Mouse (Mus musculus) lung, postnatal 0 days (tissue): ENCODE results near the gene Fbp1. TPM values are rescaled to one million over a fixed set of nuclear protein-coding genes. Genes with fewer than 3 reads are reported as not detected.
A peak's percentile ranks its signal among the peaks of the same experiment; 100 is the strongest.

ENCODE experiments used
- ATAC-seq: fragments of 200-750 bp; cut with Nextera tagmentation; 2 replicates; pipeline ENCODE4 v1.8.0; 2017; ENCODE audit warnings: moderate library complexity
- DNase-seq: peaks from one replicate; pipeline ENCODE4 v3.0.0-alpha.2; 2016; ENCODE audit warnings: low spot score
- H3K27ac ChIP-seq: fragments of 300-500 bp; sonication (generic); 2 replicates; pipeline ENCODE4 v1.5.1; 2014; ENCODE audit warnings: antibody characterized with exemption, mild to moderate bottlenecking, low read length, mixed read lengths
- H3K27me3 ChIP-seq: fragments of 300-500 bp; sonication (generic); replicated peaks from 2 replicates; pipeline ENCODE4 v1.6.1; 2014; ENCODE audit warnings: low read length, mixed read lengths; ENCODE audit not compliant: insufficient read depth
- H3K36me3 ChIP-seq: fragments of 300-500 bp; sonication (generic); 2 replicates; pipeline ENCODE4 v1.6.1; 2014; ENCODE audit warnings: low read length, mixed read lengths; ENCODE audit not compliant: insufficient read depth
- H3K4me1 ChIP-seq: fragments of 300-500 bp; sonication (generic); 2 replicates; pipeline ENCODE4 v1.6.1; 2014; ENCODE audit warnings: antibody characterized with exemption, low read depth, low read length, mixed read lengths; ENCODE audit not compliant: insufficient read depth
- H3K4me2 ChIP-seq: fragments of 300-500 bp; sonication (generic); replicated peaks from 2 replicates; pipeline ENCODE4 v1.6.1; 2014; ENCODE audit warnings: low read depth, mild to moderate bottlenecking, low read length, moderate library complexity, mixed read lengths
- H3K4me3 ChIP-seq: fragments of 300-500 bp; sonication (generic); 2 replicates; pipeline ENCODE4 v1.5.1; 2014; ENCODE audit warnings: low read depth, low read length
- H3K9ac ChIP-seq: fragments of 300-500 bp; sonication (generic); replicated peaks from 2 replicates; pipeline ENCODE4 v1.6.1; 2014; ENCODE audit warnings: low read depth, mild to moderate bottlenecking
- H3K9me3 ChIP-seq: fragments of 300-500 bp; sonication (generic); 2 replicates; pipeline ENCODE4 v1.6.1; 2016; ENCODE audit warnings: low read length, mixed read lengths
- CTCF ChIP-seq: IDR thresholded peaks from 2 replicates; pipeline ENCODE4 v1.5.1; 2016; ENCODE audit warnings: antibody characterized with exemption, mild to moderate bottlenecking
- EP300 ChIP-seq: IDR thresholded peaks from 2 replicates; pipeline ENCODE4 v1.6.1; 2016; ENCODE audit warnings: antibody characterized with exemption, mild to moderate bottlenecking, control low read depth
- WGBS: fragments of 180-500 bp; shearing (Covaris S2); extraction: QIAGEN DNeasy Blood & Tissue Kit; methylation state at CpG from one replicate; pipeline ENCODE4 v1.1.7; 2014; 5-methylcytosine and 5-hydroxymethylcytosine counted together
- polyA plus RNA-seq: library from polyadenylated mRNA; unstranded; fragments of >200 nt; fragmentation: Nextera tagmentation; extraction: Ambion mirVana; gene quantifications from 2 replicates; pipeline ENCODE4 v1.2.1, GENCODE M21; 2015

The Fbp1 gene
- polyA plus RNA-seq, 1 experiment from 2014 or later = 2.4 TPM

GRCm38 (mm10) chr13:62893044-62893842, 5.2 kb upstream of the Fbp1 start:
- H3K4me1 ChIP-seq = no peaks in the 10 kb centered on the region
- H3K36me3 ChIP-seq = no peaks in the 10 kb centered on the region
- no peak overlapping the region for H3K27ac ChIP-seq
- H3K4me3 ChIP-seq = no peak overlapping the region
- H3K9me3 ChIP-seq = no peaks in the 10 kb centered on the region
- no peak overlapping the region for H3K9ac ChIP-seq
- DNase-seq = peak; percentile 9
- H3K4me2 ChIP-seq = no peak overlapping the region
- ATAC-seq = no peak
- no peak for TF ChIP-seq EP300
- TF ChIP-seq CTCF = no peak
- no peaks in the 10 kb centered on the region for H3K27me3 ChIP-seq
- WGBS = 62% methylated on average over 9 of the region's 9 CpGs

- DNase-seq (no peak), ATAC-seq (no peak)
- no peaks in the 10 kb centered on the region for H3K9me3 ChIP-seq
- no peak overlapping the region for H3K9ac ChIP-seq
- H3K4me1 ChIP-seq = no peaks in the 10 kb centered on the region
- H3K4me2 ChIP-seq = no peak overlapping the region
- no peak overlapping the region for H3K4me3 ChIP-seq
- H3K27me3 ChIP-seq = no peaks in the 10 kb centered on the region
- 63% methylated on average over 2 of the region's 2 CpGs for WGBS
- no peaks in the 10 kb centered on the region for H3K36me3 ChIP-seq
- no peak for TF ChIP-seq CTCF
- no peak for TF ChIP-seq EP300
- no peak overlapping the region for H3K27ac ChIP-seq
Measured at GRCm38 (mm10) chr13:62889311-62889710, 1.2 kb upstream of the Fbp1 start.

- Histone ChIP-seq H3K4me1 (no peaks in the 10 kb centered on the region), H3K9me3 (no peaks in the 10 kb centered on the region), H3K9ac (no peak overlapping the region), H3K4me3 (no peak overlapping the region), H3K27ac (no peak overlapping the region), H3K36me3 (no peaks in the 10 kb centered on the region), H3K4me2 (no peak overlapping the region), H3K27me3 (no peaks in the 10 kb centered on the region)
- no peak for TF ChIP-seq EP300
- no peak for TF ChIP-seq CTCF
- DNase-seq = no peak
- 75% methylated on average over 3 of the region's 3 CpGs for WGBS
- ATAC-seq = no peak
Measured at GRCm38 (mm10) chr13:62884536-62884935, 3.5 kb downstream of the Fbp1 start.

- H3K27ac ChIP-seq = no peak overlapping the region
- H3K27me3 ChIP-seq = no peaks in the 10 kb centered on the region
- DNase-seq (no peak), ATAC-seq (no peak)
- H3K4me1 ChIP-seq = no peaks in the 10 kb centered on the region
- H3K36me3 ChIP-seq = no peaks in the 10 kb centered on the region
- H3K9ac ChIP-seq = no peak overlapping the region
- WGBS = 88% methylated on average over 9 of the region's 9 CpGs
- H3K4me3 ChIP-seq = no peak overlapping the region
- H3K9me3 ChIP-seq = no peaks in the 10 kb centered on the region
- TF ChIP-seq CTCF (no peak), EP300 (no peak)
- H3K4me2 ChIP-seq = no peak overlapping the region
Measured at GRCm38 (mm10) chr13:62883925-62884324, 4.2 kb downstream of the Fbp1 start.

GRCm38 (mm10) chr13:62883436-62883835, 4.6 kb downstream of the Fbp1 start:
- Histone ChIP-seq H3K9me3 (no peaks in the 10 kb centered on the region), H3K9ac (no peak overlapping the region), H3K4me3 (no peak overlapping the region), H3K27ac (no peak overlapping the region), H3K4me2 (no peak overlapping the region), H3K27me3 (no peaks in the 10 kb centered on the region), H3K36me3 (no peaks in the 10 kb centered on the region), H3K4me1 (no peaks in the 10 kb centered on the region)
- no peak for DNase-seq
- 76% methylated on average over 2 of the region's 2 CpGs for WGBS
- no peak for ATAC-seq
- TF ChIP-seq EP300 (no peak), CTCF (no peak)

- ATAC-seq = no peak
- H3K4me1 ChIP-seq = no peaks in the 10 kb centered on the region
- H3K27me3 ChIP-seq = no peaks in the 10 kb centered on the region
- no peak overlapping the region for H3K4me2 ChIP-seq
- DNase-seq = no peak
- no peaks in the 10 kb centered on the region for H3K36me3 ChIP-seq
- H3K27ac ChIP-seq = no peak overlapping the region
- TF ChIP-seq CTCF (no peak), EP300 (no peak)
- H3K9me3 ChIP-seq = no peaks in the 10 kb centered on the region
- WGBS = 69% methylated on average over 5 of the region's 5 CpGs
- no peak overlapping the region for H3K9ac ChIP-seq
- no peak overlapping the region for H3K4me3 ChIP-seq
Measured at GRCm38 (mm10) chr13:62882856-62883255, 5.2 kb downstream of the Fbp1 start.
